Mouse (Mus musculus) stomach, postnatal 0 days (tissue): ENCODE measurements around the gene Fli1.

Experiments
- CTCF ChIP-seq: IDR thresholded peaks from 2 replicates; pipeline ENCODE4 v1.5.1; 2016; ENCODE audit warnings: antibody characterized with exemption, low read depth, mild to moderate bottlenecking, moderate library complexity
- EP300 ChIP-seq: optimal IDR thresholded peaks from 2 replicates; pipeline ENCODE3; 2016; ENCODE audit warnings: antibody characterized with exemption

- TF ChIP-seq CTCF (no peak), EP300 (no peak)
These were observed 131.2 kb downstream of the Fli1 start for GRCm38 (mm10) chr9:32411507-32411906.
